Mouse (Mus musculus): Measurements from ENCODE around the gene Iqcc. TPM values are rescaled to one million over a fixed set of nuclear protein-coding genes. Genes with fewer than 3 reads are reported as not detected.

Iqcc gene
- polyA plus RNA-seq, 1 experiment from 2014 or later = 35.1 TPM

GRCm38 (mm10) chr4:129620419-129621282 is 1.8 kb upstream of the Iqcc start:
- H3K9ac ChIP-seq = peak overlapping the region; percentile 51
- H3K36me3 ChIP-seq = peaks cover 27% of the 10 kb centered on the region
- 86% methylated on average over 11 of the region's 11 CpGs for WGBS
- H3K27ac ChIP-seq (replicated peaks) = no peak overlapping the region
- H3K27me3 ChIP-seq = no peaks in the 10 kb centered on the region
- no peak overlapping the region for H3K4me3 ChIP-seq
- no peaks in the 10 kb centered on the region for H3K9me3 ChIP-seq
- H3K4me1 ChIP-seq (replicated peaks) = peaks cover 58% of the 10 kb centered on the region
- ATAC-seq (ENCODE audit: low read depth) = no peak
- H3K4me2 ChIP-seq = no peak overlapping the region; the same call in 1 of the 2 replicates

DNA sequence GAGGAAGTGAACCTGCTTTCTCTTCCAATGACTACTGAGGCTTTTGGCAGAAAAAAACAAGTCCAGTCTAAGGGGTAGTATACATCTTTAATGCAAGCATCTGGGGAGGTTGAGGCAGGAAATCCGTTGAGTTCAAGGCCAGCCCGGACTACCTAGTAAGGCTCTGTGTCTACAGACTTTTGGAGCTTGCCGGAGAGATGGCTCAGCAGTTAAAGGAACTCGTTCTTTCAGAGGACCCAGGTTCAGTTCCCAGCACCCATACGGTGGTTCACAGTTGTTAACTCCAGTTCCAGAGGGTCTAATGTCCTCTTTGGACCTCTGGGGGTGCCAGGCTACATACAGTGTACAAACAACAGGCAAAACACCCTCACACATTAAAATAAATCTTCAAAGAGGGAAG is 868 bp downstream of the Iqcc start:
- peaks cover 40% of the 10 kb centered on the region for H3K4me1 ChIP-seq (replicated peaks)
- H3K9me3 ChIP-seq = no peaks in the 10 kb centered on the region
- peak overlapping the region; percentile 92 for H3K9ac ChIP-seq
- peaks cover 31% of the 10 kb centered on the region for H3K36me3 ChIP-seq
- ATAC-seq (ENCODE audit: low read depth) = no peak
- peak overlapping the region; percentile 91; the same call in 1 of the 2 replicates for H3K27ac ChIP-seq (replicated peaks)
- peak overlapping the region; percentile 64 for H3K4me3 ChIP-seq
- no peaks in the 10 kb centered on the region for H3K27me3 ChIP-seq
- H3K4me2 ChIP-seq = peak overlapping the region; percentile 79
- WGBS = 94% methylated on average over 5 of the region's 5 CpGs

- H3K36me3 ChIP-seq = peaks cover 31% of the 10 kb centered on the region
- H3K4me2 ChIP-seq = no peak overlapping the region
- H3K9ac ChIP-seq = no peak overlapping the region
- H3K9me3 ChIP-seq = no peaks in the 10 kb centered on the region
- no peak overlapping the region for H3K4me3 ChIP-seq
- WGBS = 98% methylated on average over 7 of the region's 7 CpGs
- H3K27me3 ChIP-seq = no peaks in the 10 kb centered on the region
- H3K27ac ChIP-seq (replicated peaks) = no peak overlapping the region
- peaks cover 32% of the 10 kb centered on the region for H3K4me1 ChIP-seq (replicated peaks)
- ATAC-seq (ENCODE audit: low read depth) = no peak
Measured at GRCm38 (mm10) chr4:129617121-129617641, 1.7 kb downstream of the Iqcc start.

DNA sequence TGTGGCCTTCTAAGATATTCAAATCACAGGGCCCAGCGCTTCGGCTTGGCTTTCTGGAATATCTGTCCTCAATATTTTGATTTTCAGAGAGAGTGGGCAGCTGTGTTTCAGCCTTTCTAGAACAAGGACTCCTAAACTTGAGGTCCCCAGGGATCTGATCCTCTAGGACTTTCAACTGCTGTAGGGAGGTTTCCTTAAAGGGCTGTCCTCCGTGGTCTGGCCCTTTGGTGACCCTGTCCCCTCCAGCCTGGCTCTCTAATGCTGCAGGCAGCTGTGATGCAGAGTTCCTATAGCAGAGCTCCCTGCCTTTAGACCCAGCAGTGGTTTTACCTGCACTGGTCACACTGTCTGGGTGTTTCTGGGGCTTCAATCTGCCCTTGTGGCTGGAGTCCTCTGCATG is 2.3 kb downstream of the Iqcc start:
- Histone ChIP-seq H3K9ac (no peak overlapping the region), H3K27ac (replicated peaks) (no peak overlapping the region), H3K36me3 (peaks cover 31% of the 10 kb centered on the region), H3K27me3 (no peaks in the 10 kb centered on the region), H3K4me3 (no peak overlapping the region), H3K9me3 (no peaks in the 10 kb centered on the region), H3K4me1 (replicated peaks) (peaks cover 26% of the 10 kb centered on the region), H3K4me2 (no peak overlapping the region)
- ATAC-seq (ENCODE audit: low read depth) = no peak
- WGBS = 93% methylated on average over 3 of the region's 3 CpGs

GRCm38 (mm10) chr4:129615801-129616290 is 3.1 kb downstream of the Iqcc start:
- no peak overlapping the region for H3K9ac ChIP-seq
- no peaks in the 10 kb centered on the region for H3K27me3 ChIP-seq
- 89% methylated on average over 9 of the region's 9 CpGs for WGBS
- H3K4me3 ChIP-seq = no peak overlapping the region
- H3K9me3 ChIP-seq = no peaks in the 10 kb centered on the region
- no peak for ATAC-seq (ENCODE audit: low read depth)
- no peak overlapping the region for H3K27ac ChIP-seq (replicated peaks)
- no peak overlapping the region for H3K4me2 ChIP-seq
- peaks cover 18% of the 10 kb centered on the region for H3K4me1 ChIP-seq (replicated peaks)
- H3K36me3 ChIP-seq = peaks cover 27% of the 10 kb centered on the region

GRCm38 (mm10) chr4:129614093-129614492 is 4.8 kb downstream of the Iqcc start, which contains the start of gene Dcdc2b:
Dcdc2b (minus strand) TSS chr4:129614257.
- no peak for ATAC-seq (ENCODE audit: low read depth)
- Histone ChIP-seq H3K4me1 (replicated peaks) (peaks cover 14% of the 10 kb centered on the region), H3K9me3 (no peaks in the 10 kb centered on the region), H3K36me3 (peaks cover 32% of the 10 kb centered on the region), H3K4me3 (no peak within 1 kb of the TSS), H3K4me2 (no peak within 1 kb of the TSS), H3K27ac (replicated peaks) (no peak within 1 kb of the TSS), H3K27me3 (no peaks in the 10 kb centered on the region), H3K9ac (0 out of 2 replicates have a peak within 1 kb of the TSS, but pooled peaks have one; percentile 6)
- WGBS = 81% methylated on average over 6 of the region's 6 CpGs

DNA sequence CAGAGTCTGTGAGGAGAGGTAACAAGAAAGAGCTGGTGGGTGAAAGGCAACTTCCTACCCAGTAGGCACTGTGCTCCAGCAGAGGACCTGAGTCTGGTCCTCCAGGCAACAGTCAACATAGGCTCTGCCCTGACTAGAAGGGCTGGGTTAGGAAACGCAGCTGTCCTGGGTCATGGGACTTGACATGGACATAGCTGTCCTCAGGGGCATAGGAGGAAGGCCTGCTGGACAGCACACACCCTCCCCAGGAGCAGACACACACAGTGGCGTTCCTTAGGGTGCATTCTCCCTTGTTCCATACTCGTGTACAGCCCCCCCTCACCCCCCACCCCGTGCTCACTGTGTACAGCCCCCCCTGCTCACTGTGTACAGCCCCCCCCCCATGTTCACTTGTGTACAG is 8.4 kb downstream of the Iqcc start:
- H3K27ac ChIP-seq (replicated peaks) = no peak overlapping the region
- H3K4me3 ChIP-seq = no peak overlapping the region
- H3K36me3 ChIP-seq = peaks cover 39% of the 10 kb centered on the region
- no peaks in the 10 kb centered on the region; the same call in 1 of the 2 replicates for H3K4me1 ChIP-seq (replicated peaks)
- H3K4me2 ChIP-seq = no peak overlapping the region
- no peak for ATAC-seq (ENCODE audit: low read depth)
- no peaks in the 10 kb centered on the region for H3K27me3 ChIP-seq
- WGBS = 63% methylated on average over 4 of the region's 4 CpGs
- H3K9me3 ChIP-seq = no peaks in the 10 kb centered on the region
- no peak overlapping the region for H3K9ac ChIP-seq

GRCm38 (mm10) chr4:129610026-129610425 is 8.9 kb downstream of the Iqcc start:
- Histone ChIP-seq H3K4me3 (no peak overlapping the region), H3K9me3 (no peaks in the 10 kb centered on the region), H3K36me3 (peaks cover 42% of the 10 kb centered on the region), H3K27me3 (no peaks in the 10 kb centered on the region), H3K27ac (replicated peaks) (no peak overlapping the region), H3K9ac (no peak overlapping the region), H3K4me2 (no peak overlapping the region), H3K4me1 (replicated peaks) (no peaks in the 10 kb centered on the region; the same call in 1 of the 2 replicates)
- WGBS = 84% methylated on average over 4 of the region's 4 CpGs
- ATAC-seq (ENCODE audit: low read depth) = no peak

DNA sequence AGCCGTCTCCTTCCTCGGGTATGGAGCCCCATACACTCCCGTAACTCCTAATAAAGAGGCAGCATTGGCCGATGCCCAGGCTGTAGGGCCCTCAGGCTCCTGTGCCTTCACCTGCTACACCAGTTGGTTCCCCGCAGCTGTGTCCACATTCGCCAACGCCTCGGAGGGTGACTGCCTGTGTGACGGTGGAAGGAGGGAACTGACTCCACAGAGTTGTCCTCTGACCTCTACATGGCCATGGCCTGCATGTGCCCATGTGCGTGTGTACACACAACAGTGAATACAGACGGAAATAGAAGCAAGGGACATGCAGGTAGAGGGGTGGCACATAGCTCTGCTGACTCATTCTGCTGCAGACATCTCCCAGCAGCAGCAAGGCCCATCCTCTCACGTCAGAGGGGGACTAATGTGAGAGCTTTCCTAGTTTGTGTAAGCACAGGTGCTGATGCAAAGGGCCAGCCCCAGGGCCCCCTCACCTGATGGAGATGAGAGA is 9.7 kb downstream of the Iqcc start:
- Histone ChIP-seq H3K9me3 (no peaks in the 10 kb centered on the region), H3K4me3 (no peak overlapping the region), H3K9ac (0 out of 2 replicates have a peak overlapping the region, but pooled peaks have one; percentile 0), H3K27ac (replicated peaks) (no peak overlapping the region), H3K4me2 (no peak overlapping the region), H3K27me3 (no peaks in the 10 kb centered on the region), H3K4me1 (replicated peaks) (no peaks in the 10 kb centered on the region; the same call in 1 of the 2 replicates), H3K36me3 (peaks cover 47% of the 10 kb centered on the region)
- 78% methylated on average over 12 of the region's 12 CpGs for WGBS
- ATAC-seq (ENCODE audit: low read depth) = no peak

- ATAC-seq (ENCODE audit: low read depth) = peak; percentile 72
- Histone ChIP-seq H3K9me3 (no peaks in the 10 kb centered on the region), H3K36me3 (peaks cover 54% of the 10 kb centered on the region), H3K9ac (peak overlapping the region; percentile 54; the same call in 1 of the 2 replicates), H3K27ac (replicated peaks) (peak overlapping the region; percentile 49; the same call in 1 of the 2 replicates), H3K27me3 (no peaks in the 10 kb centered on the region), H3K4me2 (no peak overlapping the region), H3K4me1 (replicated peaks) (no peaks in the 10 kb centered on the region; the same call in 1 of the 2 replicates), H3K4me3 (no peak overlapping the region)
- WGBS = 33% methylated on average over 7 of the region's 7 CpGs
Measured at GRCm38 (mm10) chr4:129608426-129609025, 10.4 kb downstream of the Iqcc start.

GRCm38 (mm10) chr4:129600233-129601158 is 18.4 kb downstream of the Iqcc start, which contains the start of the genes Eif3i and Tmem234:
Eif3i (minus strand) TSS chr4:129600648.
Tmem234 (plus strand) TSS chr4:129600668.
- Histone ChIP-seq H3K4me3 (peak within 1 kb of the TSS; percentile 98), H3K27ac (replicated peaks) (peak within 1 kb of the TSS; percentile 79), H3K9ac (peak within 1 kb of the TSS; percentile 95), H3K36me3 (peaks cover 61% of the 10 kb centered on the region), H3K4me1 (replicated peaks) (peaks cover 33% of the 10 kb centered on the region), H3K27me3 (no peaks in the 10 kb centered on the region), H3K4me2 (peak within 1 kb of the TSS; percentile 94), H3K9me3 (no peaks in the 10 kb centered on the region)
- peak; percentile 91 for ATAC-seq (ENCODE audit: low read depth)
- WGBS = under 1% methylated on average over 70 of the region's 74 CpGs
